Mouse (Mus musculus): ENCODE measurements at regions not wholly inside any gene's neighbourhood (a gene's known extent, or its start where the extent isn't known, plus 50 kb on each side); places are given as distances from the start of the nearest gene placed in this dataset.

DNA sequence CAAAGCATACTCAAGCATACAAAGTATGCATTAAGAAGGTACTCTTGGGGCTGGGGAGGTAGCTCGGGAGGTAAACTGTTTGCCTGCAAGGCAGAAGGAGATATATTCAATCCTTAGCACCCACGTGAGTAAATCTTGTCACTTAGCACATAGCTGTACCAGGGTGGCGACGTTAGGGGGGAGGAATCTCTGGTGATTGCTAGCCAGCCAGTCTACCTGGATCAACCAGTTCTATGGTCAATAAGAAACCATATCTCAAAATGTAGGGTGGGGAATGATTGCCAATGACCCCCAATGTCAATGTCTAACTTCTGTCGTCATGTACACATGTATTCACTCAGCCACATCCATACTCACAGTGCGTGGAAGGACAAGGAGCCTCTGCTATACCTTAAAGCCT, 214.5 kb downstream of the CK137956 start:
- no peak for DNase-seq (ENCODE audit: low spot score)

DNA sequence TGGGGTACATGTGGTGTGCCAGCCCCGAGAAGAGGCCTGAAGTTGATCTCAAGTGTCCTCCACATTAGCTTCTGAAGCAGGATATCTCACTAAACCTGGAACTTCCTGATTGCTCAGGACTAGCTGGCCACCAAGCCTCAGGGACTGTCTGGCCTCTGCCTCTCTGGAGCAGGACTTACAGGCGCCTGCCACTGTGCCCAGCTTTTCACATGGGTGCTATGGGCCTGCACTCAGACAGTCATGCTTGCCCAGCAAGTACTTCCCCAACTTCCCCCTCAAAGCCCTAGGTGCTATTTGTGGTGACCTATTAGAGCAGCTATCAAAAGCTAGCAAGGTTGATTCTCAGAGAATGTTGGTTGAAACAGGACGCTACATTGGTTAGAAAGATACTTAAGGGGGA, 220.0 kb downstream of the CK137956 start:
- DNase-seq (ENCODE audit: low spot score) = no peak

DNA sequence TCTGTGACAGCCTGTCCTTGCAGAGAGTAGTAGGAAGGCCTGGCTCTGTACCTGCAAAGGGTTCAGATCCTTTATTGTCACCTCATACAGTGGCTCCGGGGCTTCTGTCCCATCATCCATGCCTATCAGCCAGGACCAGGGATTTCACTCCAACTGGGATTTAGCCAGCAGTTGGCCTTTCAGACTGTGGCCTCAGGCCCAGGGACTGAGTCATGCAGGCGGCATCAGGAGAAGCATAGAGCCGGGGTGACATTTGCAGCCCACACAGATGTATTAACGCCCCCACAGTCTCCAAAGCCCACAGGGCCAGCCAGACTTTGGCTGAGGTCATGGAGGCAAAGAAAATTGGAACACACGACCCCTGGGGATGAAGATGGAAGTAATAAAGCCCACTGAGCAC, 222.9 kb downstream of the CK137956 start:
- DNase-seq (ENCODE audit: low spot score) = no peak

DNA sequence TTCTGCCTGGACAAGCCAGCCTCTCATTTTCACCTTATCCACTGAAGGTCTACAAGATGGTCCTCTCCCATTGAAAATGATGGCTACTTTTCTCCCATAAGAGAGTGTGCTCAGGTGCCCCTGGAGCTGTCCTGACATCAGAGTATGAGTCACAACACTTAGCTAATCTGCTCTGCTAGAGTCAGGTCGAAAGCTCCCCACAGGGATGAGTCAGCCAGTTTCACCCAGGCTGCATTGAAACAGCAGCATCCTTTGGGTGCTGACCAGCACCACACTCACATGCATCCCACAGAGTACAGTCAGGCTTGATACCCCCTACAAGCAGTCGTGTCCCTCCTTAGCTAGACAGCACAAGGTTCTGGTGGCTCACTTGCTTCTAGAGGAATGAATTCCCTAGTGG, 234.0 kb downstream of the CK137956 start:
- no peak for DNase-seq (ENCODE audit: low spot score)

DNA sequence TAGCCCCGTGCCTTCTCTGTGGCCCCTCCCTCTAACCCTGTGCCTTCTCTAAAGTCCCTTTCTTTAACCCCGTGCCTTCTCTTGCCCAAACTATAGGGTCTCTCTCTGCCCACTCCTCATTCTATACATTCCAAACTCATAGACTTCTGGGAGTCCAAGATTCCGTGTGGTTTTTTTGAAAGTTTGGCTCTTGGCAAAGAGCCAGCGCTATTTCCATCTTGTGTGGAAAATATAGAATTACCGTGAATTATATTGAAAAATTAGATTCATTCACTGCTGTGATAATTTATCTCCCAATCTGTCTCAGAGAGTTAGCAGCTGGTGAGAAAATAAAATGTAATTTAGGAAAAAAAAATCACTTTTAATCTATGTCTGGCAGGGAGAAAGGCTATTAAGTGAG, 234.6 kb downstream of the CK137956 start:
- no peak for DNase-seq (ENCODE audit: low spot score)

DNA sequence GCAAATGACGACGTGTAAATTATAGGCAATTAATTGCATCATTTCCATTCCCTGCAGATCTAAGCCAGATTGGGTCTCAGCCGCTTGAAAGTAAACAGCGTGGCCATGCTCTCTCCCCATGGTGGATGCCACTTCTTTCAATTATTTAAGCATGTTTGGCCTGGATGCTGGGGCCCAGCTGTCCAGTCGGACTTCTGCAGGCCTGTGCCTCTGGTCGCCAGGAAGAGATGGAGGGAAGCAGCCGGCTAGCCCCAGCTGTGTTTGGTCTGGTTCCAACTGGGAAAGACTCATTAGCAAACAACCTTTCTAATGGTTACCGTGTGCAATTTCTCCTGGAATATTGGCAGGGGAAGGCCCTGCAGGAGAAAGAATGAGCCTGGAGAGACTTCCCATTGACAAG, 236.1 kb downstream of the CK137956 start:
- DNase-seq (ENCODE audit: low spot score) = no peak

DNA sequence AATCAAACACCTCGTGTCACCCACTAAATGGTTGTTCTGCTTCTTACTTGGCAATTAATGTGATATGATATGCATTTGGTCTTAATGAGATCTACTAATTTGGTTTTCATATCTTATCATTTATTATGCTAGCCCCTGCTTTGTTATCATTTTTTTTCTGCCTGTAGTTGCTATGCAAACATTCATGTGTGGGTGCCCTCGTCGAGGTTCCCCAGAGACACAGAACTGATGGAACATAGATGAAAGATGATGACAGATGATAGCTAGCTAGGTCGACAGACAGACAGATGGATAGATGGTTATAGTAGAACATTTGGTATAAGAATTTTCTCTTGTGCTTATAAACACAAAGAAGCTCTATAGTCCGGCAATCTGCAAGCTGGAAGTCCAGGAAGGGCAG, 252.1 kb downstream of the CK137956 start:
- DNase-seq (ENCODE audit: low spot score) = no peak

DNA sequence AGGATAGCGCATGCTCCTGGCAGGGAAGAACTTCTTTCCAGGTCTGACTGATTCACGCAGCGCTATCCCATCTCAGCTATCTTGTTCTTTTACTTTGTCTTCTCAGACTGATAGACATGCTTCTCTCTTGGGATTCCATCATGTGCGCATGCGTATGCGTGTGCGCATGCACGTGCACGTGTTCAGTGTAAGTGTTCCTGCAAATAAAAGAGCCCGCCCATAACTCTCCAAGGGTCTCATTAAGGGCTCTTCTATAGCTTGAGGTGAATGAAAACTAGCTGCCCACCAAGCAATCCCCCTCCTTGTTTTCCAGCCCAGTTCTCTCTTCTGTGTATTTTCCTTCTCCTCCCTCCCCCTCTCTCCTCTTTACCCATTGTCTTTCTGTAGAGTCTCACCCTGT, 258.5 kb downstream of the CK137956 start:
- no peak for DNase-seq (ENCODE audit: low spot score)

DNA sequence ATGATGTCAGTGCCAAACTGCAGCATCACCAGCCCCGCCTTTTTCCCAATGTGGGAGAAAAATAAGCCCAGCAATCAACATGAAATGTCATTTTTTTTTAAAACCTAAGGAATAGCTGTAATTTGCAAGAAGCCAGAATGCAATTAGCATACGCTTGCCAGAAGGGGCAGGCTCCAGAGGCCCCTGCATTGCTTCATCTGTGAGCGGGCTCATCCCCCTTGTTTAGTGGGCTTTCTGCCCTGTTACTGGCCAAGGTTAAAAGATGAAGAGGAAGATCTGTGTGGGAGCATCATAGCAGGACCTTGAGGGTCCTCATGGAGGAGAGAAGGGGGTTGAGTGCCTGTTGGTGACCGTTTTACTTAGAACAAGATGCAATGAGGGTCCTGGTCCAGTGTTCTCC, 259.9 kb downstream of the CK137956 start:
- no peak for DNase-seq (ENCODE audit: low spot score)

DNA sequence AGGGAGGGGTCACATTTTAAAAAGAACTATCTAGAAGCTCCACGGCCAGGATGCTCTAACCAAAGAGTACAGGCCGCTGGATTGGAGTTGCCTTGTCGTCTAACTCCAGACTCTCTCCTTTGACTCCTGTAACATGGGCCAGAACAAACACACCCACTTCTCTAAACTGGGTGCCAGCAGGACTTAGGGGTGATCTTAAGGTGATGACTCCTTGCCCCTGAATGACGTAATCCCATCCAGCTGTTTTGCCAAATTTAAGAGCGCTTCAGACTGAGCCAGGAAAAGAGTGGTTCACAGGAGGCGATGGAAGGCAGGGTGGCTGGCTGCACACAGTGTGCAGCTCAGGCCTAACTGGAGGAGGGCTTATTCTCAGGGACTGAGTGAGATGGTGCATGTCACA, 261.0 kb downstream of the CK137956 start:
- DNase-seq (ENCODE audit: low spot score) = no peak

DNA sequence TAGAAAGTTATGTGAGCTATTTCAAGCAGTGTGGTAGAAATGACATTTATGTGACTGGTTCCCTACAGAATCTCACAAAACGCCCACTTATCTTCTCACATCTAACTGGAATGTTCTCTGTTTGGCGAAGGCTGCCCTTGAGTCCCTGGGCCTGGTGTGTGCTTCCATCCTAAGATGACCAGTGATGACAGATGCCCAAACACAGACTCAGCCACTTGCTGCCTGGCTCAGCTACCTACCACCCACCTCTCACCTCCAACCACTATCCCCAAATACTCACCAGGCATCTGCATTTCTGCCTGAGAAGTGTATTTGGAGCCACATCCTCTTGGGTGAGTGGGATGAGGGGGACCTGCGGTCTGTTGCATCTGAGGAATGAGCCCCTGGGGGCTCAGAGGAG, 262.6 kb downstream of the CK137956 start:
- no peak for DNase-seq (ENCODE audit: low spot score)

DNA sequence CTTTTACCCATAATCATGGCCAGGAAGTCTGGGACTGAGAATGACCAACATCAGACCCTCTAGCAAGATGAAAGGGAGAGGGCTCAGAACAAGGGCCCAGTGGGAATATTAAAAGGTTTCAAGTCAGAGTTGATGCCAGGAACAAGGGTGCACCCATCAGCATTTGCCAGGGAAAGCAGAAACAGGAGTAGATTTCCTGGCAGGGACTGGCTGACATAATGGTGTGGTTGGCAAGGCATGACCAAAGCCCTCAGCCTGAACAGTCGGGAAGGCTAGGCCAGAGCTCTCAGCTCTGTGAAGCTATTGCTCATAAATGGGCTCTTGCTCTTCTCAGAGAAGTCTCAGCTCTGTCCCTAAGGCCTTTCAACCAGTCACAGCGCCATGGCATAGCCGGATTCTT, 263.6 kb downstream of the CK137956 start:
- no peak for DNase-seq (ENCODE audit: low spot score)

DNA sequence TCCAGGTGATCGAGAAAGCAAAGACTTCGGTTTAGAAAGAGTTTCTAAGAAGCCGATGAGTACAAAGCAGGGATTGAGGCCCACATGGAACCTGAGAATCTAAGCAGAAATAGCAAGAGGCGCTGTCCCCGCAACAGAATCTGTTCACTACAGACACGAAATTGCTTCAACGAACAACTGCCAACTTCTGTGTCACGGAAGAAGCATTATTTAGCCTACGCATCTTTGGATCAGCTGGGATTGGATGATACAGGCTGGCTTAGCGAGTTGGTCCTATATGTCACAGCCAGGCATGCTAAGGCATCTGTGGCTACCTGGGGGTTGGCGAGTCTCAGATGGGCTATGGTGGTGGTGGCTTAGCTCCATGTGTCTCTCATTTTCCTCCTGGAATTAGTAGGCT, 269.1 kb downstream of the CK137956 start:
- DNase-seq (ENCODE audit: low spot score) = peak; percentile 37

DNA sequence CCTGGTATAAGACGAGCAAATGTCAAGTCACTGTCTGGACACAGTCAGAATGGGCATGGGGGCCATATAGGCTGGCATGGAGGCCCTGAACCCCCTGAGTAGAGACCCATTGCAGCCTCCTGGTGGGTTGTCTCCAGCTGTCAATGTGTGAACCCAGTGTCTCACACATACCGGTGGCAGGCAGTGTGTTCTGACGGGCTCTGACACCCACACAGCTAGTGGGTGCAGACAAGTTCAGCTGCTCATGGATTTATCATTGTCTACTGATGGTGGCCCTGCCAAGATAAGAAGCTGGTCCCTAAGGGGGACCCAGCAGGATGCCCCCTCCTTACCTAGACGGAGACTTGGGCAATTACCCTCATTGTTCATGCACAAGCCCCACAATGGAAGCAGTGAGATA, 280.8 kb downstream of the CK137956 start:
- no peak for DNase-seq (ENCODE audit: low spot score)

DNA sequence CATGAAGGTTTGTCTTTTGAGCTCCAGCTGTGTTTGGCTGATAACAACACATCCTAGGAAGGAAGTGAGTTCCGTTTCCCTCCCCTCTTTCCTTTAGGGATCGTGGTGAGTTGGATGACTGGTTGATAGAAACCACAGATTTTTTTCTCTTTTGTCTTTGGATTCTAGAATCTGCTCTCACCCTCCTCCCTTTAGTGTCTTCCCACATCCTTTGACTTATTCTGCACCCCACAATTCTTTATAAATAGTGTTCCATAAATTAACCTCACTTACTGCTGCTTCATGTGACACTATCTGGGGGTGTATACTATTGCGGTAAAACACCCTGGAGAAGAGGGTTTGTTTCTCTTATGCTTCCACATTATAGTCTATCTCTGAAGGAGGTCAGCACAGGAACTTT, 285.7 kb downstream of the CK137956 start:
- no peak for DNase-seq (ENCODE audit: low spot score)

DNA sequence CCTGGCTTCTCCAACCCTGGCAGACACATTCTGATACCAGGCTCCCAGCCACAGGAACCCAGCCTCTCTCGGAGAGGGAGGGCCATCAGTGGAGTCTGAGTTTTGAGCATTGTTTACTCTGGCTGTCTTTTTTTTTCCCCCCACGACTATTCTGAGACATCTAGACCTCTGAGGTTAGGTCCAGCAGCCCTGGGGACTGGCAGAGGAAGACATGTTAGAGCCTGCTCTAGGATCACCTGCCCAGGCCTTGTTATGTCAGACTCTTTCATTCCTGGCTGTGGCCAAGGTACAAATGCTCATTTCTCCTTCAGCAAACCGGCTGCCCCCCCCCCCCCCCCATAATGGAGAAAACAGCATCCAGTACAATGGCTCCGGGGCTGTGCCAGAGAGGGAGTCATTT, 291.4 kb downstream of the CK137956 start:
- DNase-seq (ENCODE audit: low spot score) = no peak

DNA sequence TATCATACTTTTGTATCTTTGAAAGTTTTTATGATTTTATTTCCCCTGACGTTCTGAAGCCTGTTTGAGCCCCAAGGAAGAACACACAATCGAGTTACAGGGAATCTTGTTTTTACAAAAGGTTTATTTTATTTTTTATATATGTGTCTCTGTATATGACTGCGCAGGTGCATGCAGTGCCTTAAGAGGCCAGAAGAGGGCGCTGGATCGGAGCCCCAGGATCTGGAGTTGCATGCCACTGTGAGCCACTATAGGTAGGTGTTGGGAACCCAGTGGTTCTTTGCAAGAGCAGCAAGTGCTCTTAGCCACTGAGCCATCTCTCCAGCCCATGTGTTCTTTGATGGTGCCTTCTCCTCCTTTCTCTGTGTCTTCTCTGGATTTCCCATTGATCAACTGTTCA, 292.3 kb downstream of the CK137956 start:
- no peak for DNase-seq (ENCODE audit: low spot score)

DNA sequence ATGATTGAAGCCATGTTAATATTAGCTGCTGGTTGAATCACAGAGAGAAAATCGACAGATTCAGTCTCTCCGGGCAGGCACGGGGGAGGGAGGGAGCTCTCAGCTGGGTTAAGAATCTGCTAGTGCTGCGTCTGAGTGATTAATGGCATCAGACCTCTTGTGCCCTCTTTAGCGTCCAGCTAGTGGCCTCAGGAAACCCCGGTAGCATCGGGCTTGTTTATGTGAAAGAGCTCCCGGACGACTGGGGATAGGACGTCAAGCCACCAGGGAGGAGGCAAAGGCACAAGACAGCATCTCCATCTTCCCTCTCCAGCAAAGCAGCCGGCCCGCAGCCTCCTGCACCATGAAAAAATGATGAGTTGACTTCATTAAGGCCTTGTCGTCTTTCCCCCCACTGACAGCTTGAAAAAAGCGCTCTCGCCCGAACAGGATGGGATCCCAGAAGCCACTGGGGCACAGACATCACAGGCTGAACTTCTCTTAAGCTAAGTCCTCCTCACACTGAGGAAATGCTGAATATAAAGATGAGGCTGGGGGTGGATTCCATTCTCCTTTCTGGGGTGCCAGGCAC, 294.9 kb downstream of the CK137956 start:
- DNase-seq (ENCODE audit: low spot score) = no peak

DNA sequence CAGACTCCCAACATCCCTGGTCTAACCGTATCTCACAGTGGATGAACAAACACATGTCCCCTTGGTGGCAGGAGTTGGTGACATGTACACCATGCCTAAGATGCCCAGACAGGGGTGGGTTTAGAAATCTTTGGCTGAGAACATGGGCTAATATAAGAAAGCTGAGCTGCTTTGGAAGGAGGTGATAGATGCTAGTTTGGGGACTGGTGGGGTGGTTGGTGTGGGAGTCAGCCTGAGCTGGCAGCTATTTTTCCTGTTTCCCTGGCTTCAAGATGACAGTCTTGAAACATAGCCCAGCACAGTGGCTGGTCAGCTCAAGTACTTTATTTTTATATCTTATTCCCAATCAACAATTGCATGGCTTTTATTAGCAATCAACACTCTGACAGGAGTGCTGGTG, 302.0 kb upstream of the Gjb5 start:
- no peak for DNase-seq (ENCODE audit: low spot score)

DNA sequence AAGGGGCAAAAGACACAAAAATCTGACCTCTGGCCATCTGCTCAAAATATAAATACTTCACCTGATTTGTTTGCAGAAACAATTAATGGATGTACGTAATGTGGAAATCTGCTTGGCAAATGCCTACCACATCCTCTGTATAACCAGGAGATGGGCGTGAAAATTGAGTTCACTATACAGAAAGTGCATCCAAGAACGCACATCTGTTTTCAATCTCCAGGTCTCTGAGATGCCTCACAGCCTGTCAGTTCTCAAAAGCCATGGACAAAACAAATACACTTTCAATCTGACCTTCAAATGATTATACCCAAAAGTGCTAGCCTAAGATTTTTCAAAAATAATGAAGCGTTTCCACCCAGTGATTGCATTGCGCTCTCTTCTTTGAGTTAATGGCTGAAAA, 293.6 kb upstream of the Gjb5 start:
- DNase-seq (ENCODE audit: low spot score) = no peak

DNA sequence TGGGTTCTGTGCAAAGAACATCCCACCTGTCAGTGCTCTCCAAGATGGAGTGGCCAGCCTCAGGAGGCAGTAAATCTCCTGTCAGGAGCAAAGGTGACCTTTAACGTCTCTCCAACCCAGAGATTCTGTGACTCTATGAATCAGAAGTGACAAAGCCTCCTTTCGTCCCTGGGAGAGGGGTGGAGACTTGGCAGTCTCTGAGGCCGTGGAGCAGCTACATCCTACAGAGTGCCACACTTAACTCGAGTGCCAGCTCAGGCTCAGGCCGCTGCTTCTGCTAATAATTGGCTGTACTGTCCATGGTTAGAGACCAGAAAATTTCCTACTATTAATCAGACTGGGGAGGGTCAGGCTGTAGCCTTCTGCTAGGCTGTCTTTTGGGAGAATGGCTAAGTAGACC, 290.0 kb upstream of the Gjb5 start:
- DNase-seq (ENCODE audit: low spot score) = no peak

DNA sequence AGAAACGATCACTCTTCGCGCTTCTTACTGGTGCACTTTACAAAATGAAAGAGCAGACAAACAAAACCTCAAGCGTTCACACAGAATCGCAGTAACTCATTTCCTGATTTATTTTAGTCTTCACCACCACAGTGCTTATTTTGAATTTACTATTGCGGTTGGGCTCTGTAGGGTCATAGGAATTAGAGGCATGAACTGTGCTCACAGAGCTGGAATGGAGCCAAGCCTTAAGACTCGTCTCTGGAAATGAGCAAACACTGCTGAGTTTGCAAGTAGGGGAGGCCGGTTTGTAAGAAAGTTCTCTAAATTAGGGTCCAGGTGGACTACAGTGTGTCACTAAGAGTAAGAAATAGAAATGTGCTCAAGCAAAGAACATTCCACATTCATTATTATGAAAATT, 289.2 kb upstream of the Gjb5 start:
- DNase-seq (ENCODE audit: low spot score) = no peak

DNA sequence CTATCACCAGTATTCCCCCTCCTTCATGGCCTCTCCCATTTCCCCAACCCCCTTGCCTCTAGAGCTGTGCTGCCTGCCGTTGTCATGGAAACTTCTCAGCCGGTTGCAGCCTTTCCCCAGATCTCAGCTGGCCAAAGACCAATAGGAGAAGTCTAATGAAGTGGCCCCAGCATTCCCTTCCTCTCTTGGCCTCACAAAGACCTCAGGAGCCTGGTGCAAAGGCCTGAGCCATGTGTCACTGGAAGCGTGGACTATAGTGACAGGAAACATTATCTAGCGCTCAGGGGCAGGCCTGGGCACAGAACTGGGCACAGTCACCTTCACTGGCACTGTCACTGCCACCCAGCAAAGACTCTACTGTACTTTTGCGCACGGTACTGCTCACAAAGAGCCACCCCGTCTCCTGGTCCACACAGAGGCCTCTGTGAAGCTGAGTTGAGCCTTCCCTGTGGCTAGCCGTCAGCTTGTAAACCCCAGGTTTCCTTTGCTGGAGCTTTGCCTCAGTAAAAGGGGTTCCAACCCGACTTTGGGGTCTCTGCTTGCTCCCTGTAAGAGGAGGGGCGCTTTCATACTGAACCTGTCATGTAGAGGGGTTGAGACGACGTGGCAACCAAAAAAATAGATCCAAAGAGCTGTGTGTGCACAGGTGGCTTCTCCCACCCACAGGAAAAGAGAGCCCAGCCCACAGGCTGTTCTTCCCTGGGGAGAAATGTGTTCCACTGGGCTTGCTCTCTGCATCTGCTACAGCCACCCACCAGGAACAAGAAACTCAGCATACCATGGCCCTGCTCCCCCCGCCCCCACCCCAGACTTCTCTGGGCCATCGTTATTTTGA, 282.5 kb upstream of the Gjb5 start:
- peak; percentile 73 for DNase-seq (ENCODE audit: low spot score)

DNA sequence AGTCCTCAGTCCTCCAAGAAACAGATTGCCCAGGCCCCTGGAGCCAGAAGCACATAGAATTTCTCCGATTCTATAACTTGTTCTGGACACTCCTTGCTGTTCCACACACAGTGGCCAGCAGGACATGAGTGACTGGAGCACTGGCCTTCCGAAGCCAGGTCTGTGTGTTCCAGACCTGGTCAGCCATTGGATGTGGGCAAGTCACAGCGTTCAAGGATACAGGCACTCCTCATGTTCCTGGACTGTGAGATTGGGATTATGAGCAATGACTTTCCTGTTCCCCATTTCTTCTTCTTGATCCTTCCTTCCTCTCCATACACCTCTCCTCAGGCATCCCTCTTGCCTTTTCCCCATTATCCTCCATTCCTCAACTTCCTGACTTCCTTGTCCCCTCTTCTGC, 281.8 kb upstream of the Gjb5 start:
- no peak for DNase-seq (ENCODE audit: low spot score)

All from layer of hippocampus, adult 11-12 months (tissue).